Mouse (Mus musculus) myocyte (in vitro differentiated cells): ENCODE data around the gene Asic2. TPM values are rescaled to one million over a fixed set of nuclear protein-coding genes. Genes with fewer than 3 reads are reported as not detected.

ENCODE experiments used
- H3K27me3 ChIP-seq: one replicate; pipeline ENCODE4 v1.6.1; 2011; ENCODE audit not compliant: control insufficient read depth, insufficient read depth, insufficient read length
- H3K36me3 ChIP-seq: one replicate; pipeline ENCODE4 v1.6.1; 2011; ENCODE audit not compliant: control insufficient read depth, insufficient read depth
- H3K4me2 ChIP-seq: one replicate; pipeline ENCODE4 v1.6.1; 2011; ENCODE audit warnings: low read depth, control low read depth
- H3K4me3 ChIP-seq: one replicate; pipeline ENCODE4 v1.5.1; 2011; ENCODE audit warnings: mild to moderate bottlenecking, control low read depth, moderate library complexity
- H3K79me2 ChIP-seq: one replicate; pipeline ENCODE4 v1.6.1; 2011; ENCODE audit not compliant: control insufficient read depth, insufficient read depth
- H3ac ChIP-seq: one replicate; pipeline ENCODE4 v1.6.1; 2011; ENCODE audit not compliant: control insufficient read depth, insufficient read length
- CEBPB ChIP-seq: IDR thresholded peaks from 2 replicates; pipeline ENCODE4 v1.6.1; 2011; ENCODE audit warnings: mild to moderate bottlenecking, moderate library complexity; ENCODE audit not compliant: poor library complexity, insufficient read depth, severe bottlenecking
- E2F4 ChIP-seq: IDR thresholded peaks from one replicate; pipeline ENCODE4 v1.6.1; 2011; ENCODE audit warnings: mild to moderate bottlenecking, control low read depth, moderate library complexity; ENCODE audit not compliant: insufficient read depth
- MAX ChIP-seq: IDR thresholded peaks from one replicate; pipeline ENCODE4 v1.6.1; 2011; ENCODE audit warnings: low read depth, mild to moderate bottlenecking, control low read depth
- MYOD1 ChIP-seq, 3 experiments: IDR thresholded peaks; one replicate each; pipeline ENCODE4 v1.6.1; 2011; ENCODE audit warnings: control low read depth in 2 of 3, low read depth in 2 of 3, mild to moderate bottlenecking in 2 of 3, moderate library complexity in 1 of 3; ENCODE audit not compliant: insufficient read length in 2 of 3, control insufficient read depth in 1 of 3
- MYOG ChIP-seq, 3 experiments: IDR thresholded peaks; one replicate each; pipeline ENCODE4 v1.6.1; 2011; ENCODE audit warnings: control low read depth in 2 of 3, low read depth in 2 of 3, mild to moderate bottlenecking in 2 of 3; ENCODE audit not compliant: insufficient read length in 2 of 3, control insufficient read depth in 1 of 3, insufficient read depth in 1 of 3
- POLR2A ChIP-seq: IDR thresholded peaks from one replicate; pipeline ENCODE4 v1.6.1; 2011; ENCODE audit warnings: low read depth, mild to moderate bottlenecking, control low read depth, moderate library complexity; ENCODE audit not compliant: insufficient read length
- POLR2AphosphoS2 ChIP-seq: IDR thresholded peaks from one replicate; pipeline ENCODE4 v1.6.1; 2011; ENCODE audit warnings: low read depth, control low read depth; ENCODE audit not compliant: insufficient read length
- REST ChIP-seq: IDR thresholded peaks from one replicate; pipeline ENCODE4 v1.6.1; 2011; ENCODE audit warnings: mild to moderate bottlenecking, control low read depth, moderate library complexity; ENCODE audit not compliant: insufficient read depth, insufficient read length
- SRF ChIP-seq: IDR thresholded peaks from one replicate; pipeline ENCODE4 v1.6.1; 2011; ENCODE audit warnings: low read depth; ENCODE audit not compliant: control insufficient read depth, insufficient read length
- TCF12 ChIP-seq: IDR thresholded peaks from one replicate; pipeline ENCODE4 v1.6.1; 2011; ENCODE audit warnings: mild to moderate bottlenecking, control low read depth; ENCODE audit not compliant: poor library complexity, insufficient read depth, severe bottlenecking
- TCF3 ChIP-seq: IDR thresholded peaks from one replicate; pipeline ENCODE4 v1.6.1; 2011; ENCODE audit warnings: low read depth, control low read depth; ENCODE audit not compliant: insufficient read length
- USF1 ChIP-seq: IDR thresholded peaks from one replicate; pipeline ENCODE4 v1.6.1; 2011; ENCODE audit warnings: low read depth, mild to moderate bottlenecking, control low read depth, moderate library complexity
- polyA plus RNA-seq: library from polyadenylated mRNA; unstranded; fragments of >200 nt; fragmentation: generic; extraction: Trizol; gene quantifications from one replicate; pipeline ENCODE4 v1.2.1, GENCODE M21; 2012; ENCODE audit warnings: missing spikeins

Gene Asic2
- polyA plus RNA-seq, 1 experiment = not detected

GRCm38 (mm10) chr11:81937516-81937915 lies 30.7 kb downstream of the Asic2 start:
- no peaks in the 10 kb centered on the region for H3K27me3 ChIP-seq
- no peak overlapping the region for H3K4me3 ChIP-seq
- no peaks in the 10 kb centered on the region for H3K36me3 ChIP-seq
- H3K4me2 ChIP-seq = no peak overlapping the region
- no peaks in the 10 kb centered on the region for H3K79me2 ChIP-seq
- no peak overlapping the region for H3ac ChIP-seq
- TF ChIP-seq CEBPB (no peak), E2F4 (no peak), USF1 (no peak), TCF12 (no peak), MYOD1 (IDR thresholded peaks at IDR 0.05; ENCODE audit: control insufficient read depth in 1 of 3, insufficient read length in 2 of 3, low read depth in 2 of 3) (no peak), SRF (no peak), TCF3 (no peak), MAX (no peak), POLR2A (no peak), REST (no peak), POLR2AphosphoS2 (no peak), MYOG (IDR thresholded peaks at IDR 0.05; ENCODE audit: control insufficient read depth in 1 of 3, insufficient read depth in 1 of 3, insufficient read length in 2 of 3, low read depth in 2 of 3) (no peak)

- no peak overlapping the region for H3K4me2 ChIP-seq
- TF ChIP-seq POLR2AphosphoS2 (no peak), MYOD1 (IDR thresholded peaks at IDR 0.05; ENCODE audit: control insufficient read depth in 1 of 3, insufficient read length in 2 of 3, low read depth in 2 of 3) (no peak), SRF (no peak), CEBPB (no peak), TCF3 (no peak), REST (no peak), MAX (no peak), POLR2A (no peak)
- no peak overlapping the region for H3K4me3 ChIP-seq
- H3ac ChIP-seq = no peak overlapping the region
- H3K27me3 ChIP-seq = no peaks in the 10 kb centered on the region
- H3K79me2 ChIP-seq = no peaks in the 10 kb centered on the region
- no peaks in the 10 kb centered on the region for H3K36me3 ChIP-seq
These were observed 41.9 kb downstream of the Asic2 start for GRCm38 (mm10) chr11:81926393-81926792.

- no peaks in the 10 kb centered on the region for H3K79me2 ChIP-seq
- no peaks in the 10 kb centered on the region for H3K27me3 ChIP-seq
- H3K36me3 ChIP-seq = no peaks in the 10 kb centered on the region
- H3K4me3 ChIP-seq = no peak overlapping the region
- TF ChIP-seq TCF3 = no peak
- no peak overlapping the region for H3ac ChIP-seq
- H3K4me2 ChIP-seq = peak overlapping the region; percentile 16
These were observed 44.6 kb downstream of the Asic2 start for GRCm38 (mm10) chr11:81923626-81924025.

GRCm38 (mm10) chr11:81923096-81923495 lies 45.2 kb downstream of the Asic2 start:
- no peak overlapping the region for H3ac ChIP-seq
- H3K4me2 ChIP-seq = peak overlapping the region; percentile 39
- no peaks in the 10 kb centered on the region for H3K36me3 ChIP-seq
- TF ChIP-seq E2F4 = no peak
- no peak for TF ChIP-seq CEBPB
- TF ChIP-seq SRF = no peak
- TF ChIP-seq MYOG (IDR thresholded peaks at IDR 0.05; ENCODE audit: control insufficient read depth in 1 of 3, insufficient read depth in 1 of 3, insufficient read length in 2 of 3, low read depth in 2 of 3) = no peak
- no peak for TF ChIP-seq MYOD1 (IDR thresholded peaks at IDR 0.05; ENCODE audit: control insufficient read depth in 1 of 3, insufficient read length in 2 of 3, low read depth in 2 of 3)
- no peak for TF ChIP-seq USF1
- no peak for TF ChIP-seq TCF3
- TF ChIP-seq TCF12 = no peak
- TF ChIP-seq POLR2A = no peak
- TF ChIP-seq POLR2AphosphoS2 = no peak
- TF ChIP-seq REST = no peak
- no peaks in the 10 kb centered on the region for H3K27me3 ChIP-seq
- no peaks in the 10 kb centered on the region for H3K79me2 ChIP-seq
- no peak overlapping the region for H3K4me3 ChIP-seq

GRCm38 (mm10) chr11:81915501-81915900 lies 52.8 kb downstream of the Asic2 start:
- Histone ChIP-seq H3K36me3 (no peaks in the 10 kb centered on the region), H3K4me3 (no peak overlapping the region), H3K79me2 (no peaks in the 10 kb centered on the region), H3K27me3 (no peaks in the 10 kb centered on the region), H3K4me2 (no peak overlapping the region), H3ac (no peak overlapping the region)
- TF ChIP-seq POLR2AphosphoS2 (no peak), TCF12 (no peak), MYOD1 (IDR thresholded peaks at IDR 0.05; ENCODE audit: control insufficient read depth in 1 of 3, insufficient read length in 2 of 3, low read depth in 2 of 3) (no peak), SRF (no peak), REST (no peak), POLR2A (no peak), MYOG (IDR thresholded peaks at IDR 0.05; ENCODE audit: control insufficient read depth in 1 of 3, insufficient read depth in 1 of 3, insufficient read length in 2 of 3, low read depth in 2 of 3) (no peak), E2F4 (no peak), MAX (no peak)
